Mouse (Mus musculus): ENCODE measurements around the gene Gm8229. TPM values are rescaled to one million over a fixed set of nuclear protein-coding genes. Genes with fewer than 3 reads are reported as not detected.
"Not testable (repeated sequence)": the region's sequence is repeated elsewhere in the genome, so short reads cannot be mapped to it uniquely, and the experiment has no call there.

Gene Gm8229
- polyA plus RNA-seq (2015; fragmentation: Nextera tagmentation; extraction: Ambion mirVana), result not detected in 2 replicates

GRCm38 (mm10) chr14:44365057-44365456 is at the start of gene Gm8229:
TSS of gene Gm8229 (plus strand) at chr14:44365357.
- not testable (repeated sequence) for H3K9ac ChIP-seq (ENCODE audit: low read depth, low read length); H3K4me2 ChIP-seq (ENCODE audit: low read length); H3K4me1 ChIP-seq (ENCODE audit: control insufficient read depth, insufficient read depth, low read depth, low read length); ATAC-seq; H3K27me3 ChIP-seq (replicated peaks; ENCODE audit: control insufficient read depth, insufficient read depth, low read length); H3K36me3 ChIP-seq (ENCODE audit: control insufficient read depth, insufficient read depth, low read length); H3K4me3 ChIP-seq (ENCODE audit: low read length); H3K9me3 ChIP-seq (ENCODE audit: control insufficient read depth, low read length); H3K27ac ChIP-seq (ENCODE audit: low read depth, low read length)
- 87% methylated on average over 4 of the region's 4 CpGs for WGBS

- not testable (repeated sequence) for H3K27me3 ChIP-seq (replicated peaks; ENCODE audit: control insufficient read depth, insufficient read depth, low read length); H3K27ac ChIP-seq (ENCODE audit: low read depth, low read length); H3K4me2 ChIP-seq (ENCODE audit: low read length); H3K4me1 ChIP-seq (ENCODE audit: control insufficient read depth, insufficient read depth, low read depth, low read length); H3K9ac ChIP-seq (ENCODE audit: low read depth, low read length); H3K9me3 ChIP-seq (ENCODE audit: control insufficient read depth, low read length); H3K36me3 ChIP-seq (ENCODE audit: control insufficient read depth, insufficient read depth, low read length); H3K4me3 ChIP-seq (ENCODE audit: low read length); ATAC-seq
- WGBS, result no CpG with 5 or more reads among the region's 2 CpGs
Observed at GRCm38 (mm10) chr14:44338484-44338883, 26.7 kb upstream of the Gm8229 start, which contains the start of gene Gm5930. TSS of gene Gm5930 (minus strand) at chr14:44338584.

- H3K9me3 ChIP-seq (ENCODE audit: control insufficient read depth, low read length); H3K27ac ChIP-seq (ENCODE audit: low read depth, low read length); ATAC-seq; H3K27me3 ChIP-seq (replicated peaks; ENCODE audit: control insufficient read depth, insufficient read depth, low read length); H3K4me1 ChIP-seq (ENCODE audit: control insufficient read depth, insufficient read depth, low read depth, low read length); H3K9ac ChIP-seq (ENCODE audit: low read depth, low read length); H3K36me3 ChIP-seq (ENCODE audit: control insufficient read depth, insufficient read depth, low read length); H3K4me2 ChIP-seq (ENCODE audit: low read length); H3K4me3 ChIP-seq (ENCODE audit: low read length): not testable (repeated sequence)
- WGBS, result 38% methylated on average over 2 of the region's 2 CpGs
Observed at GRCm38 (mm10) chr14:44361416-44361815, 3.7 kb upstream of the Gm8229 start.

GRCm38 (mm10) chr14:44362301-44362700 is 2.9 kb upstream of the Gm8229 start:
- H3K4me2 ChIP-seq (ENCODE audit: low read length); H3K36me3 ChIP-seq (ENCODE audit: control insufficient read depth, insufficient read depth, low read length); H3K9me3 ChIP-seq (ENCODE audit: control insufficient read depth, low read length); H3K4me3 ChIP-seq (ENCODE audit: low read length); H3K27ac ChIP-seq (ENCODE audit: low read depth, low read length); H3K27me3 ChIP-seq (replicated peaks; ENCODE audit: control insufficient read depth, insufficient read depth, low read length); ATAC-seq; H3K9ac ChIP-seq (ENCODE audit: low read depth, low read length); H3K4me1 ChIP-seq (ENCODE audit: control insufficient read depth, insufficient read depth, low read depth, low read length): not testable (repeated sequence)

GRCm38 (mm10) chr14:44384233-44384632 is 19.1 kb downstream of the Gm8229 start:
- not testable (repeated sequence) for H3K27me3 ChIP-seq (replicated peaks; ENCODE audit: control insufficient read depth, insufficient read depth, low read length); H3K9ac ChIP-seq (ENCODE audit: low read depth, low read length); H3K9me3 ChIP-seq (ENCODE audit: control insufficient read depth, low read length); H3K4me3 ChIP-seq (ENCODE audit: low read length); H3K36me3 ChIP-seq (ENCODE audit: control insufficient read depth, insufficient read depth, low read length); ATAC-seq; H3K27ac ChIP-seq (ENCODE audit: low read depth, low read length); H3K4me2 ChIP-seq (ENCODE audit: low read length); H3K4me1 ChIP-seq (ENCODE audit: control insufficient read depth, insufficient read depth, low read depth, low read length)
- 79% methylated on average over 3 of the region's 4 CpGs for WGBS

GRCm38 (mm10) chr14:44410588-44410987 is 45.4 kb downstream of the Gm8229 start, which contains the start of gene Gm3371:
TSS of gene Gm3371 (minus strand) at chr14:44410688.
- H3K36me3 ChIP-seq (ENCODE audit: control insufficient read depth, insufficient read depth, low read length), result not testable (repeated sequence)

More at GRCm38 (mm10) chr14:44410588-44410987, 45.4 kb downstream of the Gm8229 start, which contains the start of gene Gm3371:
- not testable (repeated sequence) for H3K4me2 ChIP-seq (ENCODE audit: low read length); H3K27ac ChIP-seq (ENCODE audit: low read depth, low read length); ATAC-seq; H3K4me1 ChIP-seq (ENCODE audit: control insufficient read depth, insufficient read depth, low read depth, low read length); H3K27me3 ChIP-seq (replicated peaks; ENCODE audit: control insufficient read depth, insufficient read depth, low read length); H3K9me3 ChIP-seq (ENCODE audit: control insufficient read depth, low read length); H3K4me3 ChIP-seq (ENCODE audit: low read length); H3K9ac ChIP-seq (ENCODE audit: low read depth, low read length)
- WGBS, result no CpG with 5 or more reads among the region's 2 CpGs

Other genes starting within 250 kb of the Gm8229 start
- not detected in 2 replicates for gene Gm3327, start 241.5 kb upstream of the Gm8229 start, polyA plus RNA-seq (2015; fragmentation: Nextera tagmentation; extraction: Ambion mirVana)
- gene Gm8212, start 167.7 kb upstream of the Gm8229 start, polyA plus RNA-seq (2015; fragmentation: Nextera tagmentation; extraction: Ambion mirVana), result not detected in 2 replicates
- not detected in 2 replicates for gene 4930503E14Rik, start 152.1 kb upstream of the Gm8229 start, polyA plus RNA-seq (2015; fragmentation: Nextera tagmentation; extraction: Ambion mirVana)
- not detected in 2 replicates for gene Gm8220, start 79.8 kb upstream of the Gm8229 start, polyA plus RNA-seq (2015; fragmentation: Nextera tagmentation; extraction: Ambion mirVana)
- gene Gm5930, start 26.8 kb upstream of the Gm8229 start, polyA plus RNA-seq (2015; fragmentation: Nextera tagmentation; extraction: Ambion mirVana), result not detected in 2 replicates
- gene Gm3371, start 45.3 kb downstream of the Gm8229 start, polyA plus RNA-seq (2015; fragmentation: Nextera tagmentation; extraction: Ambion mirVana), result not detected in 2 replicates
- not detected in 2 replicates for gene Gm8232, start 68.3 kb downstream of the Gm8229 start, polyA plus RNA-seq (2015; fragmentation: Nextera tagmentation; extraction: Ambion mirVana)
- not detected in 2 replicates for gene BC061237, start 127.1 kb downstream of the Gm8229 start, polyA plus RNA-seq (2015; fragmentation: Nextera tagmentation; extraction: Ambion mirVana)
- gene Gm17093, start 152.9 kb downstream of the Gm8229 start, polyA plus RNA-seq (2015; fragmentation: Nextera tagmentation; extraction: Ambion mirVana), result not detected in 2 replicates
- gene Gm8247, start 217.8 kb downstream of the Gm8229 start, polyA plus RNA-seq (2015; fragmentation: Nextera tagmentation; extraction: Ambion mirVana), result 0.16 and 0.28 TPM in 2 replicates

Measured in hindbrain, embryonic 16.5 days (tissue).